Mouse (Mus musculus) layer of hippocampus, adult 2 months (tissue): ENCODE measurements around the gene Katnb1. TPM values are rescaled to one million over a fixed set of nuclear protein-coding genes. Genes with fewer than 3 reads are reported as not detected.

ENCODE experiments used
- DNase-seq, 2 experiments: peaks; one replicate each; pipeline ENCODE4 v3.0.0; 2022; ENCODE audit warnings: low spot score in 2 of 2
- H3K27ac ChIP-seq: fragments of 200-600 bp; 2 replicates; pipeline ENCODE4 v1.8.1; 2022
- H3K4me3 ChIP-seq: fragments of 200-600 bp; 2 replicates; pipeline ENCODE4 v1.8.1; 2022; ENCODE audit warnings: mild to moderate bottlenecking
- CTCF ChIP-seq: fragments of 200-600 bp; conservative IDR thresholded peaks from 2 replicates; pipeline ENCODE4 v1.8.1; 2022; ENCODE audit warnings: antibody characterized with exemption, mild to moderate bottlenecking, moderate library complexity
- total RNA-seq, 2 experiments: library from RNA; stranded (reverse); gene quantifications; 2 replicates each; pipeline ENCODE4 v1.2.3; 2021

The Katnb1 gene
- total RNA-seq, 2 experiments from 2014 or later, result 33.9 to 45.9 TPM

DNA sequence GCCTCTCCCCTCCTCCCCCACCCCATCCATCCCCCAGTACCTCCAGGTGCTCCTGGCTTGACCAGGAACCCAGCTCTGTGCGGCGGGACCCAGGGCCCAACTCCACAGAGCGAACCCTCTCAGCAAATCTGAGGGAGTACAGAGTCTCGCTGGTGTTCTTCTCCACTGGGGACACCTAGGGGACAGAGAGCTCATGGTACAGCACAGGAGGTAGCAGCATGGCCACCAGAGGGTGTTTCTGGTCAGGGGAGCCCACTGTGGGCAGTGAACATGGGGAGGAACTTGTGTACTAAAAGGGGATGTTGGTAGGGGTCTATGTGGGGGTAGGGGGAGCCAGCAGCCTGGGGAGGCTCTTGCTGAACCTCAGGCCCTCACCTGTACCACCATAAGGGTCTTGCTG, 21.0 kb downstream of the Katnb1 start:
- TF ChIP-seq CTCF, result peak; percentile 48
- Histone ChIP-seq H3K27ac (no peak overlapping the region), H3K4me3 (no peak overlapping the region)
- DNase-seq, result no peak

- no peak for DNase-seq
- Histone ChIP-seq H3K27ac (no peak overlapping the region), H3K4me3 (no peak overlapping the region)
- TF ChIP-seq CTCF, result no peak
These were observed 26.3 kb downstream of the Katnb1 start for GRCm38 (mm10) chr8:95107306-95107705.

GRCm38 (mm10) chr8:95112594-95112993, 31.6 kb downstream of the Katnb1 start:
- Histone ChIP-seq H3K27ac (no peak overlapping the region), H3K4me3 (no peak overlapping the region)
- DNase-seq, result no peak
- no peak for TF ChIP-seq CTCF

DNA sequence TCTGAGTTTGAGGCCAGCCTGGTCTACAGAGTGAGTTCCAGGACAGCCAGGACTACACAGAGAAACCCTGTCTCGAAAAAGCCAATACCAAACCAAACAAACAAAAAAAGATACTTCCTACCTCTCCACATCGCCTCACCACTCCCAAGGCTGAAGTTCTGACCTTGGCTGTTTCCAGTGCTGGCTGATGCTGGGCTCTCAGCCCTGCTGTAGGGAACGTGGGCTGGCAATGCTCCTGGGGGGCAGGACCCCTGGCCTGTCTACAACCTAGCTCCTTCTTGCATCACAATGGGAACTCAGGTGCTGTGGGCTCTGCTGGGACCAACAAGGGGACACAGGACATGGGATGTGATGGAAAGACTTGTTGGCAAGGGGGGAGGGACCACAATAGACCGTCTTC, 32.1 kb downstream of the Katnb1 start:
- H3K4me3 ChIP-seq, result no peak overlapping the region
- TF ChIP-seq CTCF, result no peak
- H3K27ac ChIP-seq, result no peak overlapping the region
- no peak for DNase-seq

GRCm38 (mm10) chr8:95113750-95114149, 32.8 kb downstream of the Katnb1 start:
- DNase-seq, result peak in 1 of 2 experiments; percentile 32
- peak; percentile 75 for TF ChIP-seq CTCF
- no peak overlapping the region for H3K27ac ChIP-seq
- H3K4me3 ChIP-seq, result no peak overlapping the region

DNA sequence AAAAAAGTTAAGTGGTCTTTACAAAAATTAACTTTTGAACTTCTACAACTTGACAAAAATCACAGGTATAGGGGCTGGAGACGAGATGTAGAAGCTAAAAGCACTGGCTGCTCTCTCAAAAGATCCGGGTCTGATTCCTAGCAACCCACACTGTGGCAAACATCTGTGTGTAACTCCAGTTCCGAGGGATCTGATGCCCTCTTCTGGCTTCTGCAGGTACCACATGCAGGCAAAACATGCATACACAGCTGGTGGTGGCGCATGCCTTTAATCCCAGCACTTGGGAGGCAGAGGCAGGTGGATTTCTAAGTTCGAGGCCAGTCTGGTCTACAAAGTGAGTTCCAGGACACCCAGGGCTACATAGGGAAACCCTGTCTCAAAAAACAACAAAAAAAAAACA, 42.5 kb downstream of the Katnb1 start:
- Histone ChIP-seq H3K27ac (no peak overlapping the region), H3K4me3 (no peak overlapping the region)
- peak; percentile 69 for TF ChIP-seq CTCF
- no peak for DNase-seq

DNA sequence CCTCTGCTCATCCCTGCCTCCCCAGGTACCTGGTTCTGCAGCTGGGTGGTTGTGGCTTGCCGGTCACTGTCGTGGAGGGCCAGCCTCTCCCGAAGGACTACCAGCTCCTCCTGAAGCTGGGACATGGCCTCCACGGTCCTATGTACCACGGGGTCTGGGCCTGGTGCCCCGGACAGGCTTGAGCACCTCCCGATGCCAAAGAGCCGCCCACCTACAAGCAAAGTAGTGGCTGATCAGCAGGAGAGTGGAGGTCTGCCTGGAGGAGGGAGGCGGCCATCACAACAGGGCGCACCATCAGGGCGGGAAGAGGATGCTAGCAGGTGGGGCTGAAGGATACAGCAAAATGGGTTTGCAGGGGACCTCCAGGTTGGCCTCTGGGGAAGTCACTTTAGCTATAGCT, 45.5 kb downstream of the Katnb1 start:
- Histone ChIP-seq H3K27ac (no peak overlapping the region), H3K4me3 (no peak overlapping the region)
- no peak for DNase-seq
- no peak for TF ChIP-seq CTCF

DNA sequence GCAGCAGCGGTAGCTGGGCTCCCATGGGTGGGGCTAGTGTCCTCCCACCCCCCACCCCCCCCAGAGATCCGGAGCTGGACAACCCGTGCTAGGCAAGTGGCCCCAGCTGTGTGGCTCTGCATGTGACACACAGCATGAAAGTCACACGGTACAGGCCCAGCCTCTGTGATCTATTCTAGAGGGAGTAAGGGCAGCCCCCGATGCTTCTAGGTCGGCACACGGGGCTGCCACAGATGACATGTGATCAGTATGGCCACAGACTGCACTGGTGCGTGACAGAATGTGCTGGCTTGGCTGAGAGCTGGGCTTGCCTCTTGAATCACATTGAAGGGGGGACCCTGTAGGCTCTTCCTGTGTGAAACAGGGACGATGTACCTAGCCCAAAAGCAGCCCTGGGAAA, 46.7 kb downstream of the Katnb1 start:
- TF ChIP-seq CTCF, result no peak
- H3K27ac ChIP-seq, result no peak overlapping the region
- H3K4me3 ChIP-seq, result no peak overlapping the region
- DNase-seq, result no peak

DNA sequence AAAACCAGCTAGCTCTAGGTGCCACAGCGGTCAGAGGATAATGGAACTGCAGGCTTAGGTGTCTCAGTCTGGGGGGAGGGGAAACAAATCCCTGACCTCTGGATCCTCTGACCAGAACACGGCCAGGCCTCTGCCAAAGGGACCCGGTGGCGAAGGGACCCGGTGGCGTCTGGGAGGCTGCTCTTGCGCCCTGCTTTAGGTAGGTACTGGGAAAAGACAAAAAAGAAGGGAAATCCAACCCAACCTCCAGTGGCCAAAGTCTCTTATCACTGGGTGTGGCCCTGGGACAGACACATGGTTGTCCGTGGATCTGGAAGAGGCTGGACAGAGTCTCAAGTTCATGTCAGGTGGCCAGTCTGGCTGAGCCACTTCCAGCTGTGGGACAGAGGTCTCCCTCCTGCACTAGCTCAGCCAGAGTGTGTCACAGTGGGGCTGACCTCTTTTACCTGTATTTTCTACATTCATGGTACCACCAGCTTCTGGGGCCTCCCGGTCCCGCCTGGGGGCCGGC, 47.8 kb downstream of the Katnb1 start:
- Histone ChIP-seq H3K27ac (no peak overlapping the region), H3K4me3 (no peak overlapping the region)
- DNase-seq, result no peak
- TF ChIP-seq CTCF, result no peak

GRCm38 (mm10) chr8:95130966-95131537, 50.1 kb downstream of the Katnb1 start:
- H3K4me3 ChIP-seq, result no peak overlapping the region
- TF ChIP-seq CTCF, result no peak
- no peak for DNase-seq
- 0 out of 2 replicates have a peak overlapping the region, but pooled peaks have one; percentile 32 for H3K27ac ChIP-seq

GRCm38 (mm10) chr8:95131983-95132382, 51.0 kb downstream of the Katnb1 start:
- DNase-seq, result no peak
- Histone ChIP-seq H3K27ac (0 out of 2 replicates have a peak overlapping the region, but pooled peaks have one; percentile 32), H3K4me3 (no peak overlapping the region)
- no peak for TF ChIP-seq CTCF

GRCm38 (mm10) chr8:95134186-95134585, 53.2 kb downstream of the Katnb1 start:
- Histone ChIP-seq H3K27ac (no peak overlapping the region), H3K4me3 (no peak overlapping the region)
- TF ChIP-seq CTCF, result no peak
- DNase-seq, result no peak

- TF ChIP-seq CTCF, result peak; percentile 73
- no peak overlapping the region for H3K27ac ChIP-seq
- no peak overlapping the region for H3K4me3 ChIP-seq
- no peak for DNase-seq
These were observed 54.3 kb downstream of the Katnb1 start for GRCm38 (mm10) chr8:95135242-95135641.

GRCm38 (mm10) chr8:95136218-95136617, 55.2 kb downstream of the Katnb1 start:
- Histone ChIP-seq H3K27ac (no peak overlapping the region), H3K4me3 (no peak overlapping the region)
- no peak for TF ChIP-seq CTCF
- DNase-seq, result no peak

- Histone ChIP-seq H3K27ac (no peak overlapping the region), H3K4me3 (no peak overlapping the region)
- no peak for DNase-seq
- no peak for TF ChIP-seq CTCF
These were observed 56.2 kb downstream of the Katnb1 start for GRCm38 (mm10) chr8:95137201-95137600.
